ENCODE assay signal across 16 mouse cellular contexts in the genomic region with DNA sequence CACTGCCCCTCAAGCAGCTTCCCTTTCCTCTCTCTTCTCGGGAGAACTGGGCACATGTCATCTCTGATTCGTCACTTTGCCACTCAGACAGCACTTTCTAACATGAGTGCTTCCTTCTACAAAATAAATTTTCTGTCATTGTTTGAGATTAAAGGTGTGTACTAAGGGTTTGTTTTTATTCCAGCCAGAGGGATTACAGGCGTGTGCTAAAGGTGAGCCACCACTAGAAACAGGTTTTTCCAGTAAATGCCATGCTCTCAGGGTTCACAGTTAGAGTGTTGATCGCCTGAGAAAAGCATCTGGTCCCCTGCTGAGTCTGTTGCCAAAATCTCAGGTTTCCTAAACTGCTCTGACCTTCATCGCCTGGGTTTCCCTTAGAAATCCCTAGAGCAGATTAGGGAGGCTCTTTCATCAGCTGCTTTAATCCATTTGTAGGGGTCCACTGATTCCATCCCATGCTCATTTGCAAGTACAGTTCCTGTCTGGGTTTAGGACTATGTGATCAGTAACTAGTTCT. TPM values are rescaled to one million over a fixed set of nuclear protein-coding genes. Genes with fewer than 3 reads are reported as not detected.
DNase-seq lines count a peak whose midpoint lies in the region.
"Had no signal": no experiment of that assay in that cellular context is flagged by ENCODE, and none has a peak within 500 bp of the region (broad histone marks: within the 10 kb centered on the region; RNA-seq: fewer than 3 reads in every experiment).

No protein-coding gene starts in this region.

- peak; percentile 32 for DNase-seq in lung, postnatal 25 days (ENCODE audit: low spot score)
- no peak for DNase-seq in lung, postnatal 10 days
- peak; percentile 94 for DNase-seq in R1 (ENCODE audit: low read depth, low spot score)
- DNase-seq in right cerebral cortex, postnatal 14 days: no peak
- no peak for DNase-seq in gastrocnemius, postnatal 25 days
- no peak for DNase-seq in testis, postnatal 10 days (ENCODE audit: low spot score)
- DNase-seq: adrenal gland, postnatal 25 days; cerebellum, adult 2 months; cerebellum, postnatal 10 days; forebrain, postnatal 0 days; gastrocnemius, postnatal 14 days had no signal

- WGBS in macrophage (ENCODE audit: missing documents): 68% methylated on average over 5 of the region's 5 CpGs

- H3K79me2 ChIP-seq in macrophage (ENCODE audit: inconsistent target): peaks cover 29% of the 10 kb centered on the region

- no peak overlapping the region for H3K4me3 ChIP-seq in macrophage (ENCODE audit: inconsistent target)
- H3K4me3 ChIP-seq: forebrain, embryonic 12.5 days; heart, embryonic 12.5 days; hindbrain, embryonic 10.5 days had no signal

- peaks cover 67% of the 10 kb centered on the region for H3K36me3 ChIP-seq in macrophage (ENCODE audit: inconsistent target)

- H3K27ac ChIP-seq in macrophage: peak overlapping the region; percentile 12
- H3K27ac ChIP-seq: forebrain, embryonic 12.5 days; hindbrain, embryonic 10.5 days; hindbrain, embryonic 14.5 days had no signal

RNA-seq across cellular contexts. Expression of a gene that starts 6.6 kb away (rescaled TPM):
- 10 to 100 TPM in 24 of 26 experiments, 1 to 10 TPM in 2; 8.3 to 33.5 (median 15.8) TPM for total RNA-seq in macrophage (2018; cell fraction: chromatin; rRNA removed)
- 10 to 100 TPM in 24 of 26 experiments, 1 to 10 TPM in 2; 9.6 to 16.7 (median 14.1) TPM for total RNA-seq in macrophage (2018; cell fraction: cytosol; rRNA removed)
- 10 to 100 TPM; 10.8 to 29.2 (median 14.9) TPM for total RNA-seq in macrophage (2018; cell fraction: nucleus; rRNA removed)
- 12.6 to 20.9 TPM (median 16.2 TPM) in 3 replicates for polyA plus RNA-seq in macrophage (2018)
- total RNA-seq in gastrocnemius, postnatal 25 days (2021): 10 to 100 TPM; 13.2 to 16.3 TPM

RNA-seq across cellular contexts. Expression of a gene that starts 6.7 kb away (rescaled TPM):
- total RNA-seq in macrophage (2018; cell fraction: chromatin; rRNA removed): 10 to 100 TPM in 1 of 26 experiments, 1 to 10 TPM in 24, under 1 TPM in 1; 0.73 to 12.3 (median 3.2) TPM
- total RNA-seq in macrophage (2018; cell fraction: cytosol; rRNA removed): 1 to 10 TPM; 2.2 to 6.8 (median 3.6) TPM
- 10 to 100 TPM in 1 of 26 experiments, 1 to 10 TPM in 25; 1.2 to 11.5 (median 2.4) TPM for total RNA-seq in macrophage (2018; cell fraction: nucleus; rRNA removed)
- polyA plus RNA-seq in macrophage (2018): 1.9 to 8.0 TPM (median 6.1 TPM) in 3 replicates
- total RNA-seq in gastrocnemius, postnatal 25 days (2021): 1 to 10 TPM; 3.3 to 3.6 TPM

RNA-seq across cellular contexts. Expression of a gene that starts 16.5 kb away (rescaled TPM):
- total RNA-seq in macrophage (2018; cell fraction: chromatin; rRNA removed): 1 to 10 TPM in 14 of 26 experiments, under 1 TPM in 12; 0.19 to 9.7 (median 1.1) TPM
- 1 to 10 TPM in 10 of 26 experiments, under 1 TPM in 16; 0.13 to 4.9 (median 0.87) TPM for total RNA-seq in macrophage (2018; cell fraction: cytosol; rRNA removed)
- total RNA-seq in macrophage (2018; cell fraction: nucleus; rRNA removed): 1 to 10 TPM in 17 of 26 experiments, under 1 TPM in 8, not detected in 1; 0.22 to 5.6 (median 1.4) TPM
- 0.40 to 3.1 TPM (median 0.60 TPM) in 3 replicates for polyA plus RNA-seq in macrophage (2018)
- under 1 TPM; 0.23 to 0.27 TPM for total RNA-seq in gastrocnemius, postnatal 25 days (2021)
- total RNA-seq: adrenal gland, postnatal 25 days had no signal

RNA-seq across cellular contexts. Expression of a gene that starts 31.7 kb away (rescaled TPM):
- 1 to 10 TPM in 17 of 26 experiments, under 1 TPM in 9; 0.43 to 4.8 (median 1.2) TPM for total RNA-seq in macrophage (2018; cell fraction: chromatin; rRNA removed)
- total RNA-seq in macrophage (2018; cell fraction: cytosol; rRNA removed): 10 to 100 TPM in 1 of 26 experiments, 1 to 10 TPM in 25; 4.6 to 10.2 (median 7.0) TPM
- total RNA-seq in macrophage (2018; cell fraction: nucleus; rRNA removed): 1 to 10 TPM; 1.2 to 6.9 (median 2.2) TPM
- polyA plus RNA-seq in macrophage (2018): 7.8 to 11.4 TPM (median 8.2 TPM) in 3 replicates
- 1 to 10 TPM; 3.2 to 3.4 TPM for total RNA-seq in gastrocnemius, postnatal 25 days (2021)

Comparison
In these comparisons a context has a peak if more than half of its experiments do, and no peak if none do; other contexts are left out.
1. DNase-seq: peak in lung, postnatal 25 days (single experiment) and R1 (single experiment); none in lung, postnatal 10 days (single experiment), right cerebral cortex, postnatal 14 days (single experiment), gastrocnemius, postnatal 25 days (single experiment) and testis, postnatal 10 days (single experiment).